Mouse (Mus musculus) layer of hippocampus, adult 2 months (tissue): ENCODE data around the gene Zfp62. TPM values are rescaled to one million over a fixed set of nuclear protein-coding genes. Genes with fewer than 3 reads are reported as not detected.

Experiments
- DNase-seq, 2 experiments: peaks; one replicate each; pipeline ENCODE4 v3.0.0; 2022; ENCODE audit warnings: low spot score in 2 of 2
- H3K27ac ChIP-seq: fragments of 200-600 bp; 2 replicates; pipeline ENCODE4 v1.8.1; 2022
- H3K4me3 ChIP-seq: fragments of 200-600 bp; 2 replicates; pipeline ENCODE4 v1.8.1; 2022; ENCODE audit warnings: mild to moderate bottlenecking
- CTCF ChIP-seq: fragments of 200-600 bp; conservative IDR thresholded peaks from 2 replicates; pipeline ENCODE4 v1.8.1; 2022; ENCODE audit warnings: antibody characterized with exemption, mild to moderate bottlenecking, moderate library complexity
- total RNA-seq, 2 experiments: library from RNA; stranded (reverse); gene quantifications; 2 replicates each; pipeline ENCODE4 v1.2.3; 2021

Gene Zfp62
- total RNA-seq, 2 experiments from 2014 or later, result 46.7 to 51.2 TPM

DNA sequence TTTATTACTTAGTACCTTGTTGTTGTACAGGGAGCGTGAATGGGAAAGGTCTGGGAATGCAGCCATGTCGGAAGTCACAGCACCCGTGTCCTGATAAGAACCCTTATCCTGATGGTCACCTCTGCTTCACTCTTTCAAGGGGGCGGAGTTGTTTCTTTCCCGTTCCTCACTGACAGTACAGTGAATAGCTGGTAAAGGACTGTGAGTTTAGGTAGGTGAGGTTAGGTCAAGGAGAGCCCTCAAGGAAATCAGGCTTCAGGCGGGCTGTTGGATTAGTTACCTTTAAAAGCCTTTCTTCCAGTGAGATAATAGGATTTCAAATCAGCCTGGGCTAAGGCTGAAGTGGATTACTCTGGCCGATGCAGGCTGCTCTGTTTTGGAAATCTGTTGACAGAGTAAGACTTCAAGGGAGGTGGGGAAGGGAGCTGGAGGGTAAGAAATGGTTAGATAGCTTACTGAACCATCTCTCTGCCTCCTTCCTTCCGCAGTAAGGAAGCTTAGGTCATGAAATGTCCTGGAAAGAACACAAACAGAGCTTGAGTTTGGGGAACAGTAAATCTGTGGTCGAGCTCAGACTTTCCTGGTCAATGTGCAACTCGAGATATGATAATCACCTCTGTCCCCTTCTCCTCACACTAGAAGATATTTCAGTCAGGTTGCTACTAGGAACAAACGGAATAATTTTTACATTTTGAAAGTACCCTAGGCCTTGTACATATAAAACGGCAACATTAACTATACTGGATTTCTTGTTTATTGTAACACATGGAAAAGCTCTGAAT lies 42.7 kb downstream of the Zfp62 start:
- DNase-seq, result no peak
- H3K4me3 ChIP-seq, result no peak overlapping the region
- no peak for TF ChIP-seq CTCF
- peak overlapping the region; percentile 28; the same call in 1 of the 2 replicates for H3K27ac ChIP-seq

DNA sequence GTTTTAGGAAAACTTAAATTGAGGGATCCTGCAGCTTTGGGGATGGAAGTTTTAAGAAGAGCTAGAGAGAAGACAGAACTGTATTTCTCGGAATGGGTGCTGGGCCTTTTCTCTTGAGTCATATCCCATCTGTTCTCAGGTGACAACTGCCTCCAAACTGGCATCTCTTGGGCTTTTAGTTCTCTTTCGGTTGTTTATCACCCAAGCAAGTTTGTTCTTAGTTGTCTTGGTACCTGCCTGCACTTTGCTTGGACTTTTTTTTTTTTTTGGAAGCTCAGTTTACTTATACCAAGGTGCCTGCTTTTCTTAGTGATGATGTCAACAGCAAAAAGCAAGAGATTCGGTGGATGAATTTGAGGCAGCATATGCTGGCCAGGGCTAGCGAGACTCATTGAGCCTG lies 43.4 kb downstream of the Zfp62 start:
- Histone ChIP-seq H3K4me3 (no peak overlapping the region), H3K27ac (no peak overlapping the region; the same call in 1 of the 2 replicates)
- DNase-seq, result no peak
- no peak for TF ChIP-seq CTCF

DNA sequence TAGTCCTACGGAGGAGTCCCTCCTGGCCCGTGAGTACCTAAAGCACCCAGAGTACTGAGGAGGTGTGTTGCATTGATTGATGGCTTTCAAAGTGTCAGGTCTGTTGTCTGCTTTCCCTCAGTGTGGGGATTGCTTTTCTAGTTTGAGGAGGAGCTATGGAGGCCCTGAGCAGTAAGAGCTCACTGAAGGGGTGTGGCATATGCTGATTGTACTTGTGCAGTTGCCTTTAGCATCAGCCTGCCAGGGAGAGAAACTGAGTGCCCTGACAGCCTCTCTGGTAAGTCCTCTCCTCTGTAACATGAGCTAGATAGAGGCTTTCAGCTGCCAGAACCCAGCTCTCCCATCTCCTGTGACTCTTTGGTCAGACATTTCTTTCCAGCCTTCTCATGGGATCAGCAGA lies 44.2 kb downstream of the Zfp62 start:
- no peak for DNase-seq
- no peak overlapping the region for H3K4me3 ChIP-seq
- H3K27ac ChIP-seq, result peak overlapping the region; percentile 58; the same call in 1 of the 2 replicates
- TF ChIP-seq CTCF, result no peak

DNA sequence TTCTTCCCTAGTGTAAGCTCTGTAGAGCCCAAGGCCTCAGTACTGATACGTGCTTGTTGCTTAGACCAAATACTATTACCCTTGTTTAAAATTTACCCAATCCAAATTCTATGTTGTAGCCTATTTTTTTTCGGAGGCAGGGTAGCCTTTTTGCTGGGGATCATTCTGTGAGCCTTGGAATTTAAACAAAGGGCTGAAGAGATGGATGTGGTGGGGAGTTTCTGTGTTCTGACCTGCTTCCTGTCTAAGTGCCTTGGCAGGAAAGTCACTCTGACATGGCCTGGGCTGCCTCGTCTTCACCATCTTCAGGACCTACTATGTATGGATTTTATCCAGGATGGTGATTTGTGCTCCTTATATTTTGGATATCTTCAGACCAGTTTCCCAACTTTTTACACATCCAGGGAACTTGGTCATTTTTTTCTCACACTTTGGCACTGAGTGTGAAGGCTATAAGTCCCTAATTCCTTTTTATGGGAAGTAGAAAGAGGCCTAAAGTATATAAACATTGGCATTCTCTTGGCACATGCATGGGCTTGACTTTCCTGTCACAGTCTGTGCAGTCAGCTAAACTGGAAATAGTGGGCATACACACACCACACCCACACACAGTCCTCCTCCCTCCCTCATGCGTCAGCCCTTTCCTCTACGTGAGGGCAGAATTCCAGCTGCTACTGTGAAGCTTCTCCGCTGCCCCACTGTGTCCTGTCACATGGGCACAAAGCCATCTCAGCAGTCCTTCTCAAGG lies 45.3 kb downstream of the Zfp62 start:
- Histone ChIP-seq H3K4me3 (no peak overlapping the region), H3K27ac (peak overlapping the region; percentile 58)
- TF ChIP-seq CTCF, result no peak
- DNase-seq, result no peak

DNA sequence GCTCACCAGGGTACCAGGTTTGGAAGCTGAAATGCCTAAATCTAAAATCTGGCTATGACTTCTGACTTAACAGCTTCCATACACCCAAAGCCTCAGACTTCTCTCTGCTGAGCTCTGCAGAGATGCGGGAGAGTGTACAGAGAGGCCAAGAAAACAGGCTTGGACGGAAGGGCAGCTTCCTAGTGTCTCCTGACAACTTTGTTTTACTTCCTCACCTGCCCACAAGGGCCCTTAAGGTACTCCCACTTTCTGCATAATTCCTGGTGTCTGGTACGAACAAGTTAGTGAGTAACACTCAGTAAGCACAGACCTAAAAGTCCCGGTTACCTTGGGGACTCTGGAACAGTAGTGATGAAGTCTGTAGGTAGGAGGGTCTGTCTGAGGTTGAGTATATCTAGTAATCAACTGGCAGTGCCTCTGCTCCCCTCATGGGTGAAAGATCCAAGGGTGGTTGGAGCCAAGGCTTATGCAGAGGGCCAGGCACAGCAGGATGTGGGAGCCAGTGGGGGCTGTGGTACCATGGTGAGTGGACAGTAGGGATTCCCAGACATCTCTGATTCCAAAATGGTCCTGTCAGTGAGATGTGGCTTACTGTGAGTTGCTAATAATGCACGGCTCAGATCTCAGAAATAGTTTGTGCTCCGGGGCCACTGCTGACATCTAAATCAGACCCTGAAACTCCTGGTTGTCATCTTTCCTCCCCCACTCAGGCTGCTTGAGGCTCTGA lies 46.0 kb downstream of the Zfp62 start:
- TF ChIP-seq CTCF, result no peak
- no peak for DNase-seq
- Histone ChIP-seq H3K27ac (peak overlapping the region; percentile 58), H3K4me3 (no peak overlapping the region)

DNA sequence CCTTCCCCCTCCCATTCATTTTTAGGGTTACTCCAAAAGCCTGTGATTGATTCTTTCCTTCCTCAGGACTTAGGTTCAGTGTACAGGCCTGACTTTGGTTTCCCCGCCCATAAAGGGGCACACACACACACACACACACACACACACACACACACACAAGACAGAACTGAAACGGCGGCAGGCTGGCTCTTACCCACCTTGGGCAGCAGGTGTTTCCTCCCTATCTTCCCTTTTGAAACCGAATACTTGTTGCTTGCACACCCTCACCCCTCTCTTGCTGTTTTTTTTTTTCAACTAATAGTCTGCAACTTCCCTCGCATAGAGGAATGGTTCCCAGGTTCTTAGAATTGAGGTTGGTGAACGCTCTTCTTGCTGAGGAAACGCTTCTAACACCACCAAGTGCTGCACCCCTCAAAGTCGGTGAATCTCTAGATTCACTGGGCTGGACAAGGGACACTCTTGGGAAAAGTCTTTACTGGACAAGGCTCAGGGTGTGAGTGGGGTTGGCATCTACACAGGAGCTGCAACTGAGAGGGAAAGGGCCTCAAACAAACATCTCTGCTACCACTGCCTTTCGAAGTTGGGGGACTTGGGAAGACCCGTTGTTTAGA lies 46.8 kb downstream of the Zfp62 start:
- no peak for TF ChIP-seq CTCF
- H3K27ac ChIP-seq, result peak overlapping the region; percentile 92
- H3K4me3 ChIP-seq, result peak overlapping the region; percentile 82
- DNase-seq, result no peak

DNA sequence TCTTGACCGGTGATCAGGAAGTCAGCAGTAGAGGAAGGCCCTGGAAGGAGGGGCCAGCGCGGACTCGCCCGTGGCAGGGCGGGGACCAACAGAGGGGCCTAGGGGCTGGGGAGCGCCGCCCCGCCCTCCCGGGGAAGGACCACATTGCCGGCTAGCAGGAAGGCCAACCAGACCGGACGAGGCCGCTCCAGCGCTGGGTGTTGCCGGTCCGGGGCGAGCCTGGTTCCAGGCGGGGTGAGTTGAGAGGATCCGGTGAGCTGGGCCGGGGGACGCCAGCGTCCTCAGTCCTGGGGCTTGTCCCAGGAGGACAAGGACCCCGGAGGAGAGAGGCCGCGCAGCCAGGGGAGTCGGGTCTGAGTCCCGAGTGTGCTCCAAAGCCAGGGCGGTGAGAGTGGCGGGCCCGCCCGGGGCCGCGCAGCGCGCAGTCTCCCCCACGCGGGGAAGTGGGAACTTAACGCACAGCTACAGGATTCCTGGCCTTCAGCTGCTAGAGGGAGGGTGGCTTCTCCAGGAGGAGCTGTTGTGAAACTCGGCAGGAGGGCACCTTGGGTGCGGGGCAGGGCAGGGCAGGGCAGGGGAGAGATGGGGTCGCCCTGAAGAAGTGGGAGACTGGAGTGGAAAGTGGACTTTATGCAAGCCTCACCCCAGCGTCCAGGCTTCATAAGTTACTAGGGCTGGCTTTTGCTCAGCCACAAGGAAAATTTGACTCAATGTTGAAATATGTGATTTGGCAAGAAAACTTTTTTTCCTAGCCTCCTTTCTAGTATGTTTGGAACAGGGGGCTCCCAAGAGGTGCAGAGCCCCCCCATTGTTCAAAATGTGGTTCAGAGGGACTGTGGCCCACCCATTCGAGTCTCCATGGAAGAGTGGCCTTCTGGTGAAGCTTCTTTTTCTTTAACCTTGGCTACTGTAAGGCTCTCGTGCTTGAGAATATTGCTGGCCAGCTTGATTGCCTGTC lies 47.6 kb downstream of the Zfp62 start:
- TF ChIP-seq CTCF, result peak; percentile 72
- peak overlapping the region; percentile 92 for H3K27ac ChIP-seq
- H3K4me3 ChIP-seq, result peak overlapping the region; percentile 82

DNA sequence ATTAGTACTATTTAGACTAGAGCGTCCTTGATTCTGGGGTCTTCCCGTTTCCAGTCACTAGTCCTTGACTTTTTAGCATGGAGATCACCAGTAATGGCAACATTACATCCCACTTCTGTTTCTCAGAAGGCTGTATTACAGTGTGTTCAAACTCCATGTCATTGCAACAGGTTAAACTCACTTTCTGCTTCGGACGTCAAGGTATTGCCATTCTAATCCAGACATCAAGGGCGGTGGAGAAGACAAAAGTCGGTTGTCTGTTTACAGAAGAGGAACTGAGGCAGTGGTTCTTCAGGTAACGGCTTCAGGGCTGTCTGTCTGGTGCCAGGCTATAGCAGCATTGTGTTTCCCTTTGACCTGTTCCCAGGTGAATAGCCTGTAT lies 48.3 kb downstream of the Zfp62 start:
- TF ChIP-seq CTCF, result no peak
- Histone ChIP-seq H3K27ac (no peak overlapping the region), H3K4me3 (peak overlapping the region; percentile 82; the same call in 1 of the 2 replicates)
- no peak for DNase-seq

More for the DNA sequence above, 47.6 kb downstream of the Zfp62 start:
- DNase-seq, result peak; percentile 56 to 65

DNA sequence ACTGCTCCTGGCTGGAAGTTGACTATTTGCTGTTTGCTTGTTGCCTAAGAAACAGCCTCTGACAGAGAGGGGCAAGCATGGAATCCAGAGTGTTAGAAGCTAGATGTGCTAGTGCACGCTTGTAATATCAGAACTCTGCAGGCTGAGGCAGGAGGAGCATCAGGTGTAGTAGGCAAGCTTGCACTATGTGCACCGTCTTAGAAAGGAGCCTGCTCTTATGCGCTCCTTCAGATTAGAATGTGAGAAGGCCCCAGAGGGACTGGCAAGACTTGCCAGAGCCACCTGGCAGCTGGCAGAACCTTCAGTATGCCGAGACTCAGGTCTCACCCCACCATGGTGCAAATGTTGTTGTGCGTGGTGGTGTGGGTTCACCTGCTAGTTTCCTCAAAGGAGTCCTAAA lies 49.0 kb downstream of the Zfp62 start:
- Histone ChIP-seq H3K4me3 (no peak overlapping the region), H3K27ac (no peak overlapping the region)
- no peak for TF ChIP-seq CTCF
- DNase-seq, result no peak

DNA sequence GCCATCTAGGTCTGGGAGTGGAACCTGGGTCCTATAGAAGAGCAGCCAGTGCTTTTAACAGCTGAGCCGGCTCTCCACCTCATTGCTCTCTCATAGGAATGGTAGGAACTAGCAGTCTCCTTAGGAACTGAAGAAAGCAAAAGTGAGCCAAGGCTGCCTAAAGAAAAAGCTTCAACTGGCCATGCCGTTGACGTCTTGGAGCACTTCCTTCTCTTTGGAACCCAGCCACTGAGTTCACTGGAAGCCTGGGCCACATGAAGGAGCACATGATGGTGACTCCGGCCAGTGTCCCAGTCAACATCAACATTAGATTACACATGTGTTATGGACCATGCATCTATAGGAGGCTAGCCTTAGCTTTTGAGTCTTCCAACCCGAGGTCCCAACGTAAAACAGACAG lies 49.9 kb downstream of the Zfp62 start:
- no peak overlapping the region for H3K4me3 ChIP-seq
- TF ChIP-seq CTCF, result no peak

DNA sequence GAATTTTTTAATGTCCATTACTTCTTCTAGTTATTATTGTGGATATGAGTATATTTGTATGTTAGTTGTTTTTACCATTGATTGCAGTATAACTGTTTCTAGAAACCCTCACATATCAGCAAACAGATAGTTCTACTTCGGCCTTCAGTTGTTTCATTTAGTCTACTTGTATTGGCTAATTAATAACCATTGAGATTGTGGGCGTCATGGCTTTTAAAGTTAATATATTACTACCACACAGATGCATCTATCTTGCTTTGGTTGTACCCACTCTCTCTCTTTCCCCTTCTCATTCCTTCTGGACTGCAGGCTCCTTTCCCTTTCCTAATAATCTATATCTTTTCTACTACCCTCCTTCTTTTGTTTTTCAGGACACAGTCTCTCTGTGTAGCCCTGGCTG lies 56.2 kb downstream of the Zfp62 start:
- Histone ChIP-seq H3K4me3 (no peak overlapping the region), H3K27ac (peak overlapping the region; percentile 12)
- no peak for DNase-seq
- TF ChIP-seq CTCF, result no peak

More for the DNA sequence above, 49.9 kb downstream of the Zfp62 start:
- no peak overlapping the region for H3K27ac ChIP-seq
- DNase-seq, result no peak

DNA sequence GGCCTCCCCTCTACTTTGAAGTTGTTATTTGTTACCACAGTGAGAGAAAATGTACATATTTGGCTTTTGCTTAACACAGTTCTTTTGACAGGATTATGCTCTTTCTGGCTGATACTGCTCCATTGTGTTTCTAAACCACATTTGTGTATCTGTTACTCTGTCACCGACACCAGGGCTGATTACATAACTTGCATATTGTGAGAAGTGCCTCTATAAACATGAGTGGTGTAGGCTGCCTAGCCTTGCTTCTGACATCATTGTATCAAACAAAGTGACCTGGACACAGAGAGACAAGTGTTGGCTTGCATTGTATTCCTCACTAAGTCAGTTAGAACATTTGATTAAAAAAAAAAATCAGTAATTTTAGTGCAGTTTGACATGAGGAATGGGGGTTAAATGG lies 56.7 kb downstream of the Zfp62 start:
- Histone ChIP-seq H3K4me3 (no peak overlapping the region), H3K27ac (peak overlapping the region; percentile 44)
- no peak for DNase-seq
- no peak for TF ChIP-seq CTCF
